Mouse (Mus musculus) G1E (cell line): Measurements from ENCODE around the gene 4930539E08Rik.

Experiments used
- CTCF ChIP-seq: IDR thresholded peaks from 2 replicates; pipeline ENCODE4 v1.5.1; 2012; ENCODE audit warnings: low read depth, low read length, inconsistent platforms, mixed read lengths
- GATA2 ChIP-seq: IDR thresholded peaks from 2 replicates; pipeline ENCODE4 v1.6.1; 2012; ENCODE audit warnings: low read depth, low read length, inconsistent platforms, borderline replicate concordance
- POLR2AphosphoS5 ChIP-seq: IDR thresholded peaks from 2 replicates; pipeline ENCODE4 v1.6.1; 2012; ENCODE audit warnings: low read depth, low read length, inconsistent platforms; ENCODE audit not compliant: insufficient replicate concordance

DNA sequence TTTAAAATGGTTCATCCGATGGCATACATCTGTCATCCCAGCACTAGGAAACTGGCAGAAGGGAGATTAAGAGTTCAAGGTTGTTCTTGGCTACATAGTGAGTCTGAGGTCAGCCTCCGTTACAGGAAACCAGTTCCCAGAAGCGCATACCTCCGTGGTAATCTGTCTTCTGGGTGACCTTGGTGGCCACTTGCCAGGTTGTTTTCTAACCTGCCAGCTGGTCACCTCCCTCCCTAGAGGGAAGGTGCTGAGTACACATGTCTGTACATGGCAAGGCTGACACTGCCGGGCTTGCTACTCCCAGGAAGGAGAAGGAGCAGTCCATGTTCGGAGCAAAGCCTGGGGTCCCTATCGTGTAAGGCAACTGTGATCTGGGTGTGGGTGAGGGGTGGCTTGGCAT lies 40.3 kb downstream of the 4930539E08Rik start:
- TF ChIP-seq CTCF, result no peak
- no peak for TF ChIP-seq GATA2
- TF ChIP-seq POLR2AphosphoS5, result no peak
